Mouse (Mus musculus) small intestine, adult 2 months (tissue): Measurements from ENCODE around the gene Bmper. TPM values are rescaled to one million over a fixed set of nuclear protein-coding genes. Genes with fewer than 3 reads are reported as not detected.

Experiments
- H3K27ac ChIP-seq: fragments of 200-500 bp; 2 replicates; pipeline ENCODE4 v1.5.1; 2012; ENCODE audit warnings: low read depth, low read length, control low read depth, inconsistent platforms; ENCODE audit not compliant: insufficient read depth
- H3K27me3 ChIP-seq: fragments of 200-500 bp; 2 replicates; pipeline ENCODE4 v1.6.1; 2012; ENCODE audit warnings: mild to moderate bottlenecking, moderate library complexity, low read length, inconsistent platforms; ENCODE audit not compliant: control insufficient read depth, insufficient read depth
- H3K36me3 ChIP-seq: fragments of 200-500 bp; 2 replicates; pipeline ENCODE4 v1.6.1; 2012; ENCODE audit warnings: mild to moderate bottlenecking, low read length, control low read depth, inconsistent platforms; ENCODE audit not compliant: control insufficient read depth, insufficient read depth
- H3K4me1 ChIP-seq: fragments of 200-500 bp; 2 replicates; pipeline ENCODE4 v1.6.1; 2012; ENCODE audit warnings: low read length, inconsistent platforms, mixed read lengths; ENCODE audit not compliant: control insufficient read depth, insufficient read depth, insufficient read length
- H3K4me3 ChIP-seq: fragments of 200-500 bp; 2 replicates; pipeline ENCODE4 v1.5.1; 2012; ENCODE audit warnings: low read depth, mild to moderate bottlenecking, control low read depth, inconsistent platforms, low read length, moderate library complexity
- CTCF ChIP-seq: fragments of 200-500 bp; IDR thresholded peaks from 2 replicates; pipeline ENCODE4 v1.5.1; 2012; ENCODE audit warnings: low read depth, mild to moderate bottlenecking, control low read depth, inconsistent platforms, low read length, moderate library complexity, mixed read lengths; ENCODE audit not compliant: insufficient replicate concordance, insufficient read length; ENCODE audit errors: extremely low read depth
- POLR2A ChIP-seq: fragments of 200-500 bp; IDR thresholded peaks from 2 replicates; pipeline ENCODE4 v1.6.1; 2012; ENCODE audit warnings: low read depth, mild to moderate bottlenecking, control low read depth, inconsistent platforms, low read length, moderate library complexity
- WGBS: fragments of 180-500 bp; shearing (Covaris S2); methylation state at CpG from one replicate; pipeline ENCODE4 v1.1.7; 2018; 5-methylcytosine and 5-hydroxymethylcytosine counted together
- polyA plus RNA-seq: library from polyadenylated mRNA; depleted of rRNA; stranded (reverse); fragments of >200 nt; gene quantifications from 2 replicates; pipeline ENCODE4 v1.2.3, GENCODE M21; 2012

Gene Bmper
- polyA plus RNA-seq, 1 experiment, result 0.22 TPM

DNA sequence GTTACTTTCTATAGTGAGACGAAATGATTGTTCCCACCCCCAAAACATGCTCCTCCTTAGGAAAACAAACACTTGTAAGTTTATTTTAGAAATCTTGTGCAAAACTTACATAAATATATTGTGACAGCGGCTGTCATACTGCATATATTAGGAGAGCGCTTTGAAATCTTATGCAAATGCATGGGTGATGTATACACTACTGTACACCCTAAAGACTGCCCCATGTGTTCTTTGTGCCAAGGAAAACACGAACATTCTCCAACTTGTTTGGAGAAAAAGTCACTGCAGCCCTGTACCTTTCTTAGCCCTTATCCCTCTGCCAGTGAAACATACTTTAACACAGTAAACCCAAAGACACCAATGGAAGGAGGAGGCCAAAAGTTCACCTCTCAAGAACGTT is 126.7 kb downstream of the Bmper start:
- 70% methylated on average over 5 of the region's 5 CpGs for WGBS
- Histone ChIP-seq H3K27me3 (no peaks in the 10 kb centered on the region), H3K4me3 (no peak overlapping the region), H3K36me3 (no peaks in the 10 kb centered on the region), H3K27ac (no peak overlapping the region), H3K4me1 (no peaks in the 10 kb centered on the region)
- TF ChIP-seq POLR2A (no peak), CTCF (no peak)

DNA sequence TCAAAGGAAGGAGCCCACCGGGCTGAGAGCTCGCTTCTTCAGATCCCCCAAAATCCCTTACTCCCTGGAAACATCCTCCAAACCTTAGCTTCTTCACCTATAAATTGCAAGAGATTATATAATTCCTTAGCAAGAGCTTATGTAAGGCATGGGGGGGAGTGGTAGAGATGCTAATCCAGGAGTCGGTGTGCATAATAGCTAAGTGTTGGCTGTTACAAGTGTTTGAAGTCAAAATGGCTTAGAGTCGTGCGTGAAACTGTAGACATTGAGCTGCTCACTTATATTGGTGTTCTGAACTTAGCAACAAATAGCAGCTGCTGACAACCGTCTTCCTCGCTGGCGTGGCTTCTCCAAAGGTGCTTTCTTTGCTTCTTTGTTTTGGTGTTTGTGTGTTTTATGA is 128.5 kb downstream of the Bmper start:
- Histone ChIP-seq H3K27ac (no peak overlapping the region), H3K27me3 (no peaks in the 10 kb centered on the region), H3K36me3 (no peaks in the 10 kb centered on the region), H3K4me1 (no peaks in the 10 kb centered on the region), H3K4me3 (no peak overlapping the region)
- TF ChIP-seq CTCF (no peak), POLR2A (no peak)
- 89% methylated on average over 8 of the region's 8 CpGs for WGBS

DNA sequence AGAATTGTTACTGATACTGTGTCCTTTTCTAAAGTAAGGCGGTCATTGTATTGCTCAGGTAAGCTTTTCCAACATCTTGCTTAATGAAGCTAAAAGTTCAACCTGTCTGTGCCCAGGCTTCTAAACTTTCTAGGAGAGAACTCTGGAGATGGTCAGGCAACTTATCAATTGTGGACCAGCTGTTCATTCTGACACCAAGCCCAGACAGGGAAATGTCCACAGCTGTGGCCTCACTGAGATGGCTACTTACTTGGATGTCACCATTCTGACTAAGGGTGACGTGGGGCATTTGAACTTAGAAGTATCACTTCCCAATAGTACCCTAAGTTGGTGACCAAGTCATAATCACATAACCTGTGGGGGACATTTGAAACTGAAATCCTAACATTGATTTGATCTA is 129.5 kb downstream of the Bmper start:
- Histone ChIP-seq H3K4me1 (no peaks in the 10 kb centered on the region), H3K36me3 (no peaks in the 10 kb centered on the region), H3K27me3 (no peaks in the 10 kb centered on the region), H3K27ac (no peak overlapping the region), H3K4me3 (no peak overlapping the region)
- WGBS, result 85% methylated on average over 2 of the region's 2 CpGs
- TF ChIP-seq CTCF (no peak), POLR2A (no peak)

DNA sequence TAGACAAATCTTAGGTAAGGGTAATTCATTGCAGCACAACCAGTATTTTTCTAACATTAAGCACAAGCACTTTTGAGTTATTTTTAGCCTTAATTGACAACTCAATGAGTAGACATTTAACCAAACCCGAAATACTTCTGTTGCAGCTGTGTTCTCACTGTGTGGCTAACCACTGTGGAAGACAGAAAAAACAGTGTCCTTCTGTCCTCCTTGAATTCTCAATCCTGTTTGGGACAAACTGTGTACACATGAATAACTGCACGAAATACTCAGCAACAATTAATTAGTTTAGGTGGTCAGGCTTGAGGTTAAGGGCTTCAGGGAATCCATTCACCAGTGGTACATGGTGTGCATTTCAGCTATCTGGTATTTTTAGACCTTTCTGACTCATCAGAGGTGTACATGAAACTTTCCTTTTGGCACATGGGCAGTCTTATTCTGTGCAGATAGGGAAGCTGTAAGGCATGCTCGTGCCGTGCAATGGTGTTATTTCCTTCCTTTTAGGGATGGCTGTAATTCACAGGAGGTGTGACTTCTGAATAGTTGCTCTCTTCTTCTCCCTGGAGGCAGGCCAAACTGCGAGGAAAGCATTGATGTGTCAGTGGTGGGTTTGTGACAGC is 131.4 kb downstream of the Bmper start:
- Histone ChIP-seq H3K4me3 (no peak overlapping the region), H3K4me1 (no peaks in the 10 kb centered on the region), H3K27me3 (no peaks in the 10 kb centered on the region), H3K27ac (no peak overlapping the region), H3K36me3 (no peaks in the 10 kb centered on the region)
- TF ChIP-seq CTCF, result no peak
- TF ChIP-seq POLR2A, result no peak
- 55% methylated on average over 5 of the region's 5 CpGs for WGBS

DNA sequence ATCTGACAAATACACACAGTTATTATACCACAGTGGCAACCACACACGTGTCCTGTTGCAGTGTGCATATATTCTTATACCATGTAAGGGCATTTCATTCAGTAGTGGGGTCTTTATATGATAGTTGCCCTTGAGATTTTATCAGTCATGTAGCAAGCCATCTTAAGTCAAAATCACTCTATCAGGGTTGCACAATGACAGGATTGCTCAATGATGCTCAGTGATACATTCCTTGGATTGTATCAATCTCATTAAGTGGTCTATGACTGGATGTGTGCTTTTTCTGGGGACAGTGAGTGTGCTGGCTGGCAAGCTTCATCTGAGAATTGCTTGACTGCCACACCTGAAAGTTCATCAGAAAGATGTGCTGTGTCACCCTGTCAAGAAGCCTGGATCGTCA is 135.2 kb downstream of the Bmper start:
- Histone ChIP-seq H3K27ac (no peak overlapping the region), H3K36me3 (no peaks in the 10 kb centered on the region), H3K4me3 (no peak overlapping the region), H3K27me3 (no peaks in the 10 kb centered on the region), H3K4me1 (no peaks in the 10 kb centered on the region)
- 85% methylated on average over 2 of the region's 2 CpGs for WGBS
- TF ChIP-seq CTCF (no peak), POLR2A (no peak)

DNA sequence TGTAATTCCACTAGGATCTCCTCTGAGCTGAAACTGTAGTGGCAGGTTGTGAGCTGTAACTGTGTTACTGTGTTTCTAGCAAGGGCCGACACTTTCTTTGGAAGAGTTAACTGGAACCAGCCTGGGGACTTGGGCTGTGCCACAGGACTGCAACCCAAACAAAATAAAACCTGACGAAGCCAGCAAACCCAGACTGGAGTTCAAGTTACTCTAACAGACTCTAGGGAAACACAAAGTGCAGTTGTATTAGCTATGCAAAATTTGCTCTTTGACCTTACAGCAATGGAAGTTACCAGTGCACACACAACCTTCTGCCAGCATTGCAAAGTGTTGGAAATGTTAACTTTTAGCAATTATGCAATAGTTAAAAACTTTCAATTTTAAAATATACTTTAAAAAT is 140.3 kb downstream of the Bmper start:
- no peaks in the 10 kb centered on the region for H3K27me3 ChIP-seq
- TF ChIP-seq CTCF (no peak), POLR2A (no peak)
- H3K4me3 ChIP-seq, result no peak overlapping the region
- 70% methylated on average over 2 of the region's 2 CpGs for WGBS
- H3K4me1 ChIP-seq, result no peaks in the 10 kb centered on the region
- no peak overlapping the region for H3K27ac ChIP-seq
- no peaks in the 10 kb centered on the region for H3K36me3 ChIP-seq

DNA sequence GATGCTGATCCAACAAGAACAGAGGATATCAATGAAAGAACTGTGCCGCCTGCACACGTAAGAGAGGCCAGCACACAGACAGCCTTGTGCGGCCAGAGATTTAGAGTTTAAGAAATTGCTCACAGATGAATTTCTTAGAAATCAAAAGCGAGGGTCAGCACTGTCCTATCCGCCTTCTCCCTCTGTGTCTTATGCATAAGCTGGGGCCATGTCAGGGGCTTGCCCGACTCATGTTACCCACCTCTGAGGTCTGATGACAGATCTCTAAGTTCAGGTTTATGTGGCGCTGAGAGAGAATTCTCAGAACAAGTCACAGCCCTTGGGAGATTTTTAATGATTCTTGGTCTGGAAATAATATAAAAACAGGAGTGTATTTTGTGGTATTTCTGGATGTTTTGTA is 140.7 kb downstream of the Bmper start:
- TF ChIP-seq CTCF (no peak), POLR2A (no peak)
- H3K36me3 ChIP-seq, result no peaks in the 10 kb centered on the region
- H3K4me1 ChIP-seq, result no peaks in the 10 kb centered on the region
- WGBS, result 90% methylated on average over 7 of the region's 7 CpGs
- H3K27ac ChIP-seq, result no peak overlapping the region
- H3K27me3 ChIP-seq, result no peaks in the 10 kb centered on the region
- no peak overlapping the region for H3K4me3 ChIP-seq

DNA sequence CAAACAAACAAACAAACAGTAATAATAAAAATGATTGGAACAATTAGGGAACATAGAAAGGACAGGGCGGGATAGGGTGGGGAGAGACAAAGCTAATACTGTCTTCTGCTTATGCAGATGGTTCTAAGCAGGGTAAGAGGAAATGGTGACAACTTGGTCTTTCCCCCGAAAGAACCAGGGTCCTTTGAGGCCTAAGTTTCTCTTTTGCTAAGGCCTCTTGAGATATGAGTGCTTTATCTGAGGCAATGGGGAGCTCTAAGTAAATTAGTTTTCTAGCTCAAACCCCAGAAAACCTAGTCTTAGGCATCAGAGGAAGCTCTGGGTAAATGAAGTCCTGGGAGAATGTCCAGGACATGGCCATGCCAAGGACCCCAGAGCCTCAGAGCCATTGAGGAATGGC is 141.2 kb downstream of the Bmper start:
- H3K36me3 ChIP-seq, result no peaks in the 10 kb centered on the region
- no peaks in the 10 kb centered on the region for H3K27me3 ChIP-seq
- H3K27ac ChIP-seq, result no peak overlapping the region
- no peaks in the 10 kb centered on the region for H3K4me1 ChIP-seq
- no peak overlapping the region for H3K4me3 ChIP-seq
- 77% methylated on average over 2 of the region's 2 CpGs for WGBS
- TF ChIP-seq POLR2A (no peak), CTCF (no peak)
